Mouse (Mus musculus) gastrocnemius, postnatal 10 days (tissue): Measurements from ENCODE around the gene Icmt. TPM values are rescaled to one million over a fixed set of nuclear protein-coding genes. Genes with fewer than 3 reads are reported as not detected.

Experiments used
- DNase-seq: peaks from one replicate; pipeline ENCODE4 v3.0.0; 2021; ENCODE audit warnings: mixed read lengths
- total RNA-seq, 2 experiments: library from RNA; stranded (reverse); gene quantifications; 2 replicates each; pipeline ENCODE4 v1.2.3; 2021

Gene Icmt
- total RNA-seq, 2 experiments from 2014 or later = 17.3 to 19.1 TPM

DNA sequence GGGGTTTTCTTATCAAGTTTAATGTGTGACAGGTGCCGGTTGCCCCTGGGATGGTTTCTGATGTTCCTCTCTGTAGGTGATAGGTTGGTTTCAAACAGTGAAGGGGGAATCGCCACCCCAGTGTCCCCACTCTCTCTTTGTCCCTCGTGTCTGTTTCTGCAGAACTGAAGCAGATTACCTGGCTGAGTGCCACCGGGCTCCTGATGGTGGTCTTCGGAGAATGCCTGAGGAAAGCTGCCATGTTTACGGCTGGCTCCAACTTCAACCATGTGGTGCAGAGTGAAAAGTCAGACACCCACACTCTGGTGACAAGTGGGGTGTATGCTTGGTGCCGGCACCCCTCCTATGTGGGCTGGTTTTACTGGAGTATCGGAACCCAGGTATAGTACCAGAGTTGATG lies 3.3 kb downstream of the Icmt start:
- DNase-seq = no peak

GRCm38 (mm10) chr4:152302012-152302411 lies 5.0 kb downstream of the Icmt start:
- no peak for DNase-seq

- no peak for DNase-seq
Measured at GRCm38 (mm10) chr4:152303172-152303571, 6.1 kb downstream of the Icmt start.

GRCm38 (mm10) chr4:152304685-152305084 lies 7.7 kb downstream of the Icmt start:
- DNase-seq = no peak

GRCm38 (mm10) chr4:152305991-152306390 lies 9.0 kb downstream of the Icmt start:
- DNase-seq = no peak

- no peak for DNase-seq
Measured at GRCm38 (mm10) chr4:152307542-152307941, 10.5 kb downstream of the Icmt start.

GRCm38 (mm10) chr4:152312186-152312585 lies 15.2 kb downstream of the Icmt start:
- no peak for DNase-seq

DNA sequence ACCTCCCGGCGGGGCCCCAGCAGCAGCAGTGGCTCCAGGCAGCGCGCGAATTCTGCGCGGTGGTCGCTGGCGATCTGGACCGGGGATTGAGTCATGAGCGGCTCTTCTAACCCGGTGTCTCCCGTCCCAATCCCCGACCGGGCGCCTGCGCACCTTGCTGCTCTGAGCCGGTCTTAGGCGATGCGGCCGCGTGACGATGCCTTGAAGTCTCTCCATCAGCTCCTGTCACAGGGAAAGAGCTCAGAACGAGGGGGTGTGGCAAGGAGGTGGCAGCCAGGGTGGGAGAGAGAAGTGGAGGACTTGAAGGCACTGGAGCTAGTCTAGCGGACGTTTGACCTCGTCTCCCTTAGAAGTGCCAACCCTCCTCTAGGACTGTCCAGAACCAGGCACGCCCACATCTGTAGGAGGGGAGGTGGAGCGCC lies 16.2 kb downstream of the Icmt start:
- no peak for DNase-seq

GRCm38 (mm10) chr4:152313934-152314333 lies 16.9 kb downstream of the Icmt start:
- DNase-seq = no peak

DNA sequence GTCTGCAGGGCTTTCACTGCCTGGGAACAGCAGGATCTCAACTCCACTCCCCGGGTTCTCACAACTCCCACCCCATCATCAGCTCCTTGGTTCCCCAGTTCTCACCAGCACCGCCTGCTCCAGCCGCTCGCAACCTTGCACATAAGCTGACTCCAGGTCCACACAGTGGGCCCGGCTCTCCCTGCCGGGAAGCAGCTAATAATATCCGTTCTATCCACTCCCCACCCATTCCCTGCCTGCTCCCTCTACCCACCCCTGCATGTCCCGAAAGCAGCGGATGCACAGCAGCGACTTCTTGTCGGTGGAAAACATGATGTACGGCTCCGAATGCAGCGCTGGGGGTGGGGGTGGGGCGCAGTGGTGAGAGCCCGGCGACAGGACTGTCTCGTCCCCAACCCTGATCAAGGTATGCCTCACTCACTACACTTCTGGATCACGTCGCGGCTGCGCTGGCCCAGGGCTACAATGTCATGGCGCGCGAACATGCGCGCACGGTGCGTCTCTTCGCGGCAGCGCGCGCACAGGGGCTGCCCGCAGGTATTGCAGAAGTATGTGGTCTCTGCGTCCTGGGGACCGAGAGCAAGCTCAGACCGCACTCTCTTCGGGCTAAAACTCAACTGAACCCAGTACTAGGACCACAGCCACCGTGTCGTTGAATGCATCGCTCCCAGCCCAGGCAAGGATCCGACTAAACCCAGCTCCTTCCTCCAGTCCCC lies 18.6 kb downstream of the Icmt start:
- no peak for DNase-seq

GRCm38 (mm10) chr4:152317631-152318033 lies 20.6 kb downstream of the Icmt start:
- DNase-seq = no peak

DNA sequence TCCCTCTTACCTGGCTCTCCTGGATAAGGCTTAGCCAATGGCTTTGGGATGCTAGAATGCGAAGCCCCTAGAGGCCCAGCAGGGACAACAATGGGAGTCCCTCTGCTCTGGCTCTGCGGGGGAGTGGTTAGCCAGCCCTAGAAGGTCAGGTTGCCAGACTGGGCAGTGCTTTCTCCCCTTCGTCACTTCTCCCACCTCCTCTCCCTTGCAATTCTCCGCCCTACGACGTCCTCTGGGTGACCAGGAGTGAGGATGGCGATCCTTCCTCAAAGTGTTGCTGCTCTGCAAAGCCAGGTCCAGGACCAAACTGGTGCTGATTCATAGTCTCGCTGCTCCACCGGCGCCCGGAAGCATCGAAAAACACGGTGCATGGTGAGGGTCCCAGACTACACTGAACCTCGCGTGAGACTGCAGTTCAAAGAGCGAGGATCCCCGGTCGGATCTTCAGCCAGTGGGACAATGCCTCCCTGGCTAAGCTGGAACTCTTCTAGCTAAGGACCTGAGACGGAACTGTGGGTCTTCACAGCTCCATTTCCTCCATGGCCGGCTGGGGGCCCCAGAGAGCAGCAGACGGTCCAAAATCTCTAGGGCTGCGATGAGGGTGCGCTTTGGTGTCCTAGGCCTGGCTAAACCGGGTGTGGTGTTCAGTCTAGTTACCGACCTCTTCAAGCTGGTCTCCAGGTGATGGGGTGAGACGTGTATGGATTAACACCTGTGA lies 21.6 kb downstream of the Icmt start, which contains the start of gene Rnf207:
TSS of gene Rnf207 (minus strand) at position 477 of the 718 bp plus-strand sequence.
- DNase-seq = peak; percentile 50

DNA sequence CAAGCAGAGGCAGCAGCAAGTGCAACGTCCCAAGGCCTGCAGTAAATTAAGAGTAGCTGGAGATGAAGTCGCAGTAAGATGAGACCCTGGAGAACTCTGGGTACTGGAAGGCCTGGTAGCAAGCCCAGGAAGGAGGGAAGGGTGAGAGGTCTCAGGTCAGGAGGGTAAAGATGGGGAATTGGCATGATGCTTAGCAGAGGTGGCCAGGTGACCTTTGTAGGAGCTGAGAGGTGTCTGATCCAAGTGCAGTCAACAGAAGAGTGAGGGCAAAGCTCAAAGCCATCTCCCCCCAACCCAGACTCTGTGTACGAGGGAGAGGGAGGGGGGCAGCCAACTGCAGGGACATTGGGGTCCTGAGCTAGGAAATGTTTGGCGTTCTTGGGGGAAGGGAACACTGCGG lies 24.4 kb downstream of the Icmt start:
- DNase-seq = no peak

GRCm38 (mm10) chr4:152324641-152325562 lies 27.9 kb downstream of the Icmt start:
- no peak for DNase-seq

DNA sequence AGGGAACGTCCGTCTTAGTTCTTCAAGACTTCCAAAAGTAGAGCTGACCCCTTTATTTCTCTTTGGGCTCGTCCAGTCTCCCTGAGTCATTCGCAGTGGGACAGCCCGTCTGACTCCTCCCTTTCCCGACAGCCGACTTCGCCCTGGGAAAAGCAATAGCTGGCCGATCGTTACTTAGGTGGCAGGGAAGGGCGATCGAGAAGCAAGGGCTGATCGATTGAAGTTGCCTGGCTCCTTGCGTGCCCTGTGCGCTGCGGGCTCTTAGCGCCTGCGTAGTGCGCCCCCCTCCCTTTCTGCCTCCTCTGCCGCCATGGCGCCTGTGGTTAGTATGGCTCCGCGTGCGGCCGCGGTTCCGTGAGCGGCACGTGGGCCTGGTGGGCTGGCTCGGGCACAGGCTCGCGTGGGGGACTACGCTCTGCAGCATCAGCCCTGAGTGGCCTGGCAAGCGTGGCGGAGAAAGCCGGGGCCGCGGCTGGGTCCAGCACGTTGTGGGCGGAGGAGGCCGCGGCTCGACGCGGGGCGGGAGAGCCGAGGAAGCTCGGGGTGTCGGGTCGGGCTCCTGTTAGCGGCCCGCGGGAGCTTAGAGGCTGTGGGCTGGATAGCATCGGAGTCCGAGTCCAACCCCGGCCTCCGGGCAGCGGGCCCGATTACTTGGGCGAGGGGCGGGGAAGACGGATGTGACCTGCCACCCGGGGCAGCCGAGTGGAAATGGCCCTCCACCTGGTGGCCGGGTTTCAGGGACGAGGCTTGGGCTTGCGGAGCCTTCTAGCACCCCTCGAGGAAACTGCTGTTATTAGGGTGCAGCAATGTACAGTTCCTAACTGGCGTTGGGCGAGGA lies 28.8 kb downstream of the Icmt start, which contains the start of gene Rpl22:
TSS of gene Rpl22 (plus strand) at position 169 of the 838 bp plus-strand sequence.
- DNase-seq = peak; percentile 86

DNA sequence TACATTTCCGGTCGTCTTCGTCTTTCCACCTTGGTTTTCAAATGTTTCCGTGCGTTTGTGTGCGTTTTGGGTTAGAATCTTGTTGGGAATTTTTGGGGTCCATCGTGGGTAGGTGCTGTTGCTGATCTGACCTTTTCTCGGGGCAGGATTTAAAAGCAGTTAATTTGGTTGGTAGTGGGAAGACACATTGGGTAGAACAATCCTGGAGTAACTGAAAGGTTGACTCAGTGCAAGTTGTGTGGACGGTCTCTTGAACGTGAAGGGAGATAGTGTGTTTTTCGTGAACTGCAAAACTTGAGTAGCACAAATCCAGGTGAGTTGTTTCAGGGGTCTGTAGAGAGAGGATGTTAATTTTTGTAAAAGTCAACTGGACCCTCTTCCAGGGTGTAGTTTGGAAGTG lies 29.5 kb downstream of the Icmt start:
- no peak for DNase-seq

DNA sequence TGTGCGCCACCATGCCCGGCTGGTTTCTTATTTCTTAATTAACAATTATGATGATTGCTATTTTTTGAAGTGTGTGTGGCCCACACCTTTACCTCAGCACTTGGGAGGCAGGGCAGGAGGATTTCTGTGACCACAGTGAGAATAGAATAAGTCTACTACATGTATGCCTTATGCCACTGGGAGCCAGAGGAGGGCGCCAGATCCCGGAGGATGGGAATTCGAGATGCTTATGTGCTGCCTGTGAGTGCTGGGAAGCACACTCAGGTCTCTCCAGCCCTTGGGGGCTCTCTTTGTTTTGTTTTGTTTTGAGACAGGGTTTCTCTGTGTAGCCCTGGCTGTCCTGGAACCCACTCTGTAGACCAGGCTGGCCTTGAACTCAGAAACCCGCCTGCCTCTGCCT lies 31.7 kb downstream of the Icmt start:
- DNase-seq = peak; percentile 50

DNA sequence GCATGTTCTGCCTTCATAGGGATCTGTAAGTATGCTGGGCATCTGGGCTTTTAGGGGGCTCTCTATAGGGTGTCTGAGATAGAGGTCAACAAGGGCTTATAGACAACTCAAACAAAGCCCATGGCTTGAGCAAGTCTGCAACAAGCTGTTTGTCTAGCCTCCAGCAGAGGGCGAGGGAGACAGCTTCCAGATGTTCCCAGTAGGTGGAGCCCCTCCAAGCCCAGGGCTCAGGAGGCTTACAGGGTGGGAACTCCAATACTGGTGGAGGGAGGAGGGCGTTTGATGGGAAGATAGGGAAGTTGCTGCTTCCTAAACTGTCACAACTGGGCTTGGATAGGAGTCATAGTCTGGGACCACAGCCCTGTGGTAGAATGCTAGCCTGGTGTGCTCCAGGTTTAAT lies 35.9 kb downstream of the Icmt start:
- DNase-seq = peak; percentile 73

DNA sequence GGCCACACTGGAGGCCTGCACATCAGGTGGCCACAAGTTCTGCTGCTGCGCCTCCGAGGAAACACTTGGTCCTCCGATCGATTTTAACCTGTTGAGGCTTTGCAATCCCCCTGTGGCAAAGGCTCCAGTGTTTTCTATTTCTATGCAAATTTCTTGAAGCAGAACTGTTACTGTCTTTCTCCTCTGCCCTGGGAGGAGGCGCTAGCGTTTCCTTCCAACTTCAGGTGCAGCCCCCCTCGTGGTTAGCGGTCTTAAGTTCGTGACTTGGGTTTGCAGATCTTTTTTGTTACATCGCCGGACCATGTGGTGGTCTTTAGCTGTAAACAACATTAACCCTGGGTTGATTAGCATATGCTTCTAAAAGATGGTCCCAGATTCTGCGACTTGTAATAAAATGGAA lies 36.6 kb downstream of the Icmt start:
- no peak for DNase-seq

DNA sequence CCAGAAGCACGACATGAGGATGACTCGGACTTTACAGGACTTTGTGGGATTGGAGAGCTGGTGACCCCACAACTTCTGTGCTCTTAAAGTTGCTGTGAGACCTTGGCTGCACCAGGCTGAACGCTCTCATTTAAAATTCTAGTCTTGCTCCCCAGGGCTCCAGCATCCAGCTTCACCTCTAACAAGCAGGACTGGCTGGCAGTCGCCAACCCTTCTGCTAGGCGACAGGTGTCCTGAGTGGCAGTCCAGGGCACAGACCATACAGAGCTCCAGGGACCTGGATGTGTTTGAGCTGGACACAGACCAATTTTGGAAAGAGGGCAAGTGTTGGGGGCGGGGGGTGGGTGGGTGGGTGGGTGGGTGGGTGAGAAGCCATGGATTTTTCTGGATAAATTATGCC lies 40.7 kb downstream of the Icmt start:
- no peak for DNase-seq

DNA sequence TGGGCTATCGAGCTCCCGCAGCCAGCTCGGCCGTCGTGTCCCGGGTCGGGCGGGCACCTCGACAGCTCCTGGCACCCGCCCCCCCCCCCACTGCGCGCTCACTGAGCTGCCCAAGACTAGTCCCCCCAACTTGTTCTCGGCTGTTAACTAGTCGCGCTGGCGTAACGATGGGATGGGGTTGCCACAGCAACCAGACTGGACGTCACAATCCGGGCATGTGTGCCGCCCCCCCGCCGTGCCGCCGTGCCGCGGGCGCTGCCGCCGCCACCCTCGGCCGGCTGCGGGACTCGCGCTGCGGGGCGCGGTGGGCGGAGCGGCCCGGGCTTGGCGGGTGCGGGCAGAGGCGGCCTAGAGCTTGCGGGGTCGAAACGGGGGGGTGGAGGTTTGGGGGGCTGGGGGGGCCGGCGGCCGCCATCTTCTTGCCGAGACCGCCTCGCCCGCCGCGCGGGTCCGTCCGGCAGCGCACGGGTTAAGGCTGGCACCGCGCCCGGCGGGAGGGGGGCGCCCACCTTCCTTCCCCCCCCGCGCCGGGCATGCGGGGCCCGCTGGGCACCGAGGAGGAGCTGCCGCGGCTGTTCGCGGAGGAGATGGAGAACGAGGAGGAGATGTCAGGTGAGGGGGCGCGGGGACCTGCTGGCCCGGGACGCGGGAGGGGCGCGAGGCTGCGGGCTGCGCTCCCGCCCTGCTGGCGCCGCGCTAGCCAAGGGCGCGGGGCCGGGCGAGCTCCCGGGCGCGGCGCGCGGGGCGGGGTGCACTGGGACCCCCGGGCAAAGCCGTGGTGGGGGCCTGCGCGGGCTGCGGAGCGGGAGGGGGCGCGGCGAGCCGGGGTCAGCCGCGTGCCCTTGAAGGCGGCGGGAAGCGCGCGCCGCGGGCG lies 41.6 kb downstream of the Icmt start, which contains the start of gene Chd5:
TSS of gene Chd5 (plus strand) at position 233 of the 874 bp plus-strand sequence.
- DNase-seq = no peak
